Mouse (Mus musculus) heart, embryonic 11.5 days (tissue): Measurements from ENCODE around the gene Tbce. TPM values are rescaled to one million over a fixed set of nuclear protein-coding genes. Genes with fewer than 3 reads are reported as not detected.

Experiments
- ATAC-seq: fragments of 200-750 bp; cut with Nextera tagmentation; replicated peaks from 2 replicates; pipeline ENCODE4 v1.8.0; 2017; ENCODE audit warnings: moderate library complexity; ENCODE audit not compliant: insufficient number of reproducible peaks, low FRiP score, low TSS enrichment
- H3K27ac ChIP-seq: fragments of 300-500 bp; sonication (generic); 2 replicates; pipeline ENCODE4 v1.5.1; 2014; ENCODE audit warnings: mild to moderate bottlenecking, low read depth, low read length
- H3K27me3 ChIP-seq: fragments of 300-500 bp; sonication (generic); 2 replicates; pipeline ENCODE4 v1.6.1; 2014; ENCODE audit warnings: mild to moderate bottlenecking, low read length, mixed read lengths; ENCODE audit not compliant: control insufficient read depth, insufficient read depth
- H3K36me3 ChIP-seq: fragments of 300-500 bp; sonication (generic); 2 replicates; pipeline ENCODE4 v1.6.1; 2014; ENCODE audit warnings: mild to moderate bottlenecking, low read length, moderate library complexity, mixed read lengths; ENCODE audit not compliant: control insufficient read depth, insufficient read depth
- H3K4me1 ChIP-seq: fragments of 300-500 bp; sonication (generic); 2 replicates; pipeline ENCODE4 v1.6.1; 2014; ENCODE audit warnings: low read length; ENCODE audit not compliant: control insufficient read depth, insufficient read depth
- H3K4me2 ChIP-seq: fragments of 300-500 bp; sonication (generic); 2 replicates; pipeline ENCODE4 v1.6.1; 2014; ENCODE audit warnings: mild to moderate bottlenecking, moderate library complexity
- H3K4me3 ChIP-seq: fragments of 300-500 bp; sonication (generic); 2 replicates; pipeline ENCODE4 v1.5.1; 2014; ENCODE audit warnings: low read depth, low read length
- H3K9ac ChIP-seq: fragments of 300-500 bp; sonication (generic); 2 replicates; pipeline ENCODE4 v1.6.1; 2014; ENCODE audit warnings: mild to moderate bottlenecking, low read depth, low read length, moderate library complexity
- H3K9me3 ChIP-seq: fragments of 300-500 bp; sonication (generic); replicated peaks from 2 replicates; pipeline ENCODE4 v1.6.1; 2016; ENCODE audit warnings: low read length; ENCODE audit not compliant: control insufficient read depth
- WGBS: fragments of 180-500 bp; shearing (Covaris S2); extraction: QIAGEN DNeasy Blood & Tissue Kit; methylation state at CpG from one replicate; pipeline ENCODE4 v1.1.7; 2014; ENCODE audit not compliant: insufficient replicate concordance; 5-methylcytosine and 5-hydroxymethylcytosine counted together
- polyA plus RNA-seq: library from polyadenylated mRNA; unstranded; fragments of >200 nt; fragmentation: Nextera tagmentation; extraction: Ambion mirVana; gene quantifications from 2 replicates; pipeline ENCODE4 v1.2.1, GENCODE M21; 2014

The Tbce gene
- 41.7 and 42.9 TPM in 2 replicates for polyA plus RNA-seq

GRCm38 (mm10) chr13:14039292-14039965 lies at the start of gene Tbce:
Tbce (minus strand) TSS chr13:14039638.
- Histone ChIP-seq H3K4me1 (peaks cover 6% of the 10 kb centered on the region; the same call in 1 of the 2 replicates), H3K36me3 (no peaks in the 10 kb centered on the region; the same call in 1 of the 2 replicates), H3K4me2 (peak within 1 kb of the TSS; percentile 92), H3K27me3 (no peaks in the 10 kb centered on the region), H3K9me3 (no peaks in the 10 kb centered on the region), H3K9ac (peak within 1 kb of the TSS; percentile 95), H3K4me3 (peak within 1 kb of the TSS; percentile 76), H3K27ac (peak within 1 kb of the TSS; percentile 97)
- peak; percentile 95 for ATAC-seq
- under 1% methylated on average over 35 of the region's 35 CpGs for WGBS

- 69% methylated on average over 1 of the region's 1 CpGs for WGBS
- H3K9ac ChIP-seq, result no peak overlapping the region
- H3K4me2 ChIP-seq, result no peak overlapping the region
- H3K4me1 ChIP-seq, result no peaks in the 10 kb centered on the region
- no peaks in the 10 kb centered on the region for H3K36me3 ChIP-seq
- H3K4me3 ChIP-seq, result no peak overlapping the region
- ATAC-seq, result no peak
- H3K9me3 ChIP-seq, result no peaks in the 10 kb centered on the region
- 0 out of 2 replicates have a peak overlapping the region, but pooled peaks have one; percentile 24 for H3K27ac ChIP-seq
- H3K27me3 ChIP-seq, result no peaks in the 10 kb centered on the region
Measured at GRCm38 (mm10) chr13:14088669-14089068, 49.2 kb upstream of the Tbce start.

- no peaks in the 10 kb centered on the region for H3K36me3 ChIP-seq
- H3K9ac ChIP-seq, result no peak overlapping the region
- peaks cover 1% of the 10 kb centered on the region; the same call in 1 of the 2 replicates for H3K4me1 ChIP-seq
- no peak overlapping the region for H3K27ac ChIP-seq
- no peaks in the 10 kb centered on the region for H3K9me3 ChIP-seq
- no peak for ATAC-seq
- no peak overlapping the region for H3K4me2 ChIP-seq
- WGBS, result 71% methylated on average over 1 of the region's 1 CpGs
- no peaks in the 10 kb centered on the region for H3K27me3 ChIP-seq
- H3K4me3 ChIP-seq, result no peak overlapping the region
Measured at GRCm38 (mm10) chr13:14075326-14075725, 35.9 kb upstream of the Tbce start.

GRCm38 (mm10) chr13:14074371-14074770 lies 34.9 kb upstream of the Tbce start:
- Histone ChIP-seq H3K36me3 (no peaks in the 10 kb centered on the region), H3K9ac (no peak overlapping the region), H3K4me1 (no peaks in the 10 kb centered on the region), H3K4me2 (no peak overlapping the region), H3K9me3 (no peaks in the 10 kb centered on the region), H3K4me3 (no peak overlapping the region), H3K27me3 (no peaks in the 10 kb centered on the region), H3K27ac (no peak overlapping the region)
- WGBS, result 90% methylated on average over 1 of the region's 1 CpGs
- ATAC-seq, result no peak

GRCm38 (mm10) chr13:14069291-14069690 lies 29.9 kb upstream of the Tbce start:
- WGBS, result 100% methylated on average over 1 of the region's 1 CpGs
- Histone ChIP-seq H3K36me3 (no peaks in the 10 kb centered on the region), H3K4me1 (peaks cover 3% of the 10 kb centered on the region; the same call in 1 of the 2 replicates), H3K9ac (no peak overlapping the region), H3K4me3 (no peak overlapping the region), H3K4me2 (no peak overlapping the region), H3K9me3 (no peaks in the 10 kb centered on the region), H3K27me3 (no peaks in the 10 kb centered on the region), H3K27ac (no peak overlapping the region)
- no peak for ATAC-seq

- H3K27me3 ChIP-seq, result no peaks in the 10 kb centered on the region
- peaks cover 3% of the 10 kb centered on the region; the same call in 1 of the 2 replicates for H3K4me1 ChIP-seq
- no peak overlapping the region for H3K9ac ChIP-seq
- H3K4me3 ChIP-seq, result no peak overlapping the region
- H3K36me3 ChIP-seq, result no peaks in the 10 kb centered on the region
- ATAC-seq, result no peak
- H3K27ac ChIP-seq, result no peak overlapping the region
- no peaks in the 10 kb centered on the region for H3K9me3 ChIP-seq
- H3K4me2 ChIP-seq, result no peak overlapping the region
Measured at GRCm38 (mm10) chr13:14068035-14068434, 28.6 kb upstream of the Tbce start.

GRCm38 (mm10) chr13:14065701-14066100 lies 26.3 kb upstream of the Tbce start:
- no peak for ATAC-seq
- H3K4me1 ChIP-seq, result peaks cover 3% of the 10 kb centered on the region
- no peaks in the 10 kb centered on the region for H3K36me3 ChIP-seq
- no peak overlapping the region for H3K9ac ChIP-seq
- H3K27me3 ChIP-seq, result no peaks in the 10 kb centered on the region
- no peak overlapping the region for H3K4me2 ChIP-seq
- H3K9me3 ChIP-seq, result no peaks in the 10 kb centered on the region
- no peak overlapping the region for H3K4me3 ChIP-seq
- 73% methylated on average over 1 of the region's 1 CpGs for WGBS
- no peak overlapping the region for H3K27ac ChIP-seq

- WGBS, result 24% methylated on average over 9 of the region's 9 CpGs
- no peak for ATAC-seq
- no peaks in the 10 kb centered on the region for H3K36me3 ChIP-seq
- peak overlapping the region; percentile 99 for H3K9ac ChIP-seq
- peak overlapping the region; percentile 82 for H3K4me2 ChIP-seq
- H3K27ac ChIP-seq, result no peak overlapping the region; the same call in 1 of the 2 replicates
- H3K27me3 ChIP-seq, result no peaks in the 10 kb centered on the region
- H3K4me1 ChIP-seq, result peaks cover 3% of the 10 kb centered on the region
- no peaks in the 10 kb centered on the region for H3K9me3 ChIP-seq
- peak overlapping the region; percentile 93 for H3K4me3 ChIP-seq
Measured at GRCm38 (mm10) chr13:14065028-14065380, 25.6 kb upstream of the Tbce start.
